Mouse (Mus musculus) testis, adult 2 months (tissue): ENCODE measurements around the gene Phka1.

ENCODE experiments used
- CTCF ChIP-seq: fragments of 200-500 bp; IDR thresholded peaks from 2 replicates; pipeline ENCODE4 v1.5.1; 2012; ENCODE audit warnings: low read depth, mild to moderate bottlenecking, inconsistent platforms, low read length, moderate library complexity; ENCODE audit not compliant: control insufficient read depth, insufficient read depth, insufficient replicate concordance
- POLR2A ChIP-seq: fragments of 200-500 bp; IDR thresholded peaks from 2 replicates; pipeline ENCODE4 v1.6.1; 2012; ENCODE audit warnings: low read depth, mild to moderate bottlenecking, inconsistent platforms, low read length, moderate library complexity; ENCODE audit not compliant: control insufficient read depth

DNA sequence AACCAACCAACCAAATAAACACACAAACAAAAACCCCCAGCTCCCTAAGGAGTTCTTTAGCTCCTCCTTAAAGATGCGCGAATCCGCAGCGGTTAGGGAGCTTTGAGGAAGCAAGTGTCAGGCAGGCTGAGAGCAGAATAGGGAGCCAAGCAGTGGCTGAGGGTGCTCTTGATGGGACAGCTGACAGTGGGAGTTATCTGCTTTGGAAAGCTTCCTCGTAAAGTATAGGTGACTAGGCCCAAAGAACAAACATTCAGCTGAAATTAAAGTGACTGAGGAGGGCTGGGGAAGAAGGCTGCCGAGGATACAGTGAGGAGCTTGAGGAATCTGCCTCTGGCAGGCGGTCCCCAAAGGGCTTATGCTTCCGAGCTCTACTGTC is 516 bp upstream of the Phka1 start:
- no peak for TF ChIP-seq POLR2A
- TF ChIP-seq CTCF, result no peak
